Mouse (Mus musculus) adipocyte (in vitro differentiated cells): ENCODE results near the gene C530008M17Rik.

Experiments used
- DNase-seq: peaks from one replicate; pipeline ENCODE4 v3.0.0-alpha.2; 2016; ENCODE audit warnings: low spot score

Gene C530008M17Rik

DNA sequence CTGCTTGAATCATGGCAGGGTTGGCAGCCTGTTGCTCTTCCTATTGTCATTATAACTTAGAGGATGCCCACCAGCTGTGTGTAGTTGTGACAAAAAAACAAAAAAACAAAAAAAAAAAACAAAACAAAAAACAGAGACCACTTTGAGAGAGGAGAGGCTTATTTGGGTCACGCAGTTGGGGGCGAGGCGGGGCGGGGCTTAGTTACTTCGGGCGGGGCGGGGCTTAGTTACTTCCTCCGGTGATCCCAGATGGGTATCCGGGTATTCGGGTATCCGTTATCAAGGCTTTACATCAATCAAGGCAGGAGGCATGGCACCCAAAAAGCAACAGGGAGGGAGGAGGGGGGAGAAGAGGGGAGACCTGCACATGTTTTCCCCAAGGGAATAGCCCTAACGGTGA lies 46.3 kb downstream of the C530008M17Rik start:
- DNase-seq: no peak

DNA sequence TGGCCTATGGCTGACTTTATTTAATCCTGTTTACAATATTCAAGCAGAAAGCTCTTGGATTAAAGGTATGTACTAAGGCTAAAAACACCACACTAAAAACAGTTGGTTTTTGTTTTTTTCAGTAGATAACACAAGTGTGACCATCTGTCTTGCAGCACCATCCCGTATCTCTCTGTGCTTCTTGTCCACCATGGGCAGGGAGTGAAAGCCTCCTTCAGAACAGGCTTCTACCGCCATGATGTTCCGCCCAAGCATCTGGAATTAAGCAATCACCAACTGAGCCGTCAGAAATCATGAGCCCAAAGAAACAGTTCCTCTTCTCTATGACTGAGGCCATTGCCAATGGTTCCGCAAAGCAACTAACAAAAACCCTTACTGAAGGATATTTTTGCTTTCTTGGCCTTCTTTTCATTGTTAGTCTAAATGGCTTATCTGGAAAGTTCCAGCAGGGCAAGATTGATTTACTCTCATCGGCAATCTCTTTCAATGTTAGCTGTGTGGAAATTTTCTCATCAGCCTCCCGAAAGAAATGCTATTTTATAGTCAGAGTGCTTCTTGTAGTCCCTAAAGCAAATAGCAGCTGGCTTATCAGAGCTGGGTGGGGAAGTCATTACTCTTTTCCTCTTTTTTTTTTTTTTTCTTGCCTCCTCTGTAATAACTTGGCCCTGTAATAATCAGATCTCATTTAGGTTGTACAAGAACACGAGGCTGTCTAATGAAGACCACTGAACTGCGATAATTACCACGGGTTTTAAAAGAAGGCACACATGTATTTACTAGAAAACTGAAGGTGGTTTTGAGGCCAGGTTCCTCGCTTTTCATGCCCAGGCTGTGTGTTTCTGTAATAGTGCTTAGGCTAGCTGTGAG lies 49.2 kb downstream of the C530008M17Rik start:
- DNase-seq: no peak

- DNase-seq: no peak
These were observed 50.8 kb downstream of the C530008M17Rik start for GRCm38 (mm10) chr5:76707072-76707471.

DNA sequence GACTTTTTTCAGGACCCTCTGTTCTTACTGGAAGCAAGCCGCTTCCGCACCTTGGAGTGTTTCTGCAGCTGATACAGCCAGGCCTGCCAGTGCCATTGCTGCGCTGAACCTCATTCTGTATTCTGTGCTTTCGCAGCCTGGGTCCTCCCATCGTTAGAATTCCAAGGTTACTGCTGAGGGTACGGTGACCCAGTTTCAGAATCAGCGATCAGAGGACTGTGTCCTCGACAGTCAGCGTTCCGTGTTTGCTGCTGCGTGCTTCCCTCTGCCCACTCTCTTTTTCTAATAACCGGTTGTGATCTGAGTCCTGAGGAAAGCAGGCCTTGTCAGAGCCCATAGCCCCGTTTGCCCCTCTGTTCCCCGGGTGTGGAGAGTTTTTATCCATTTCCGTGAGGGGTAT lies 51.7 kb downstream of the C530008M17Rik start:
- DNase-seq: no peak

DNA sequence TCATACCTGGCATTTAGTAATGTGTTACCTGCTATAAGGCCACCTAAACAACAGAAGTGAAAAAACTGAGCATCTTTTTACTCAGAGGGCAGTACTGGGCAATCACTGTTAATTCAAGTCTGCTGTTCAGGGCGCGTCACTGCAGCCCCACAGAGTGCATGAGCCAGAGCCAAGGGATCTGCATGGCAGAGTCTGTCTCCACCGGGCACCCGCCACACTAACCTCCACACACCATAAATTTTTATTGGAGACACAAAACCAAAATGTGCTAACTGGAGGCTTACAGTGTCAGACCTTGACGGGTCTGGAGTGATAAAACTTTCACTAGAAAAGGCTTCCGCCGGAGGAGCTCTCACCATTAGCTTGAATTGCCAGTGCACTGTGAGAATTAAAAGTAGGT lies 57.4 kb downstream of the C530008M17Rik start:
- no peak for DNase-seq

DNA sequence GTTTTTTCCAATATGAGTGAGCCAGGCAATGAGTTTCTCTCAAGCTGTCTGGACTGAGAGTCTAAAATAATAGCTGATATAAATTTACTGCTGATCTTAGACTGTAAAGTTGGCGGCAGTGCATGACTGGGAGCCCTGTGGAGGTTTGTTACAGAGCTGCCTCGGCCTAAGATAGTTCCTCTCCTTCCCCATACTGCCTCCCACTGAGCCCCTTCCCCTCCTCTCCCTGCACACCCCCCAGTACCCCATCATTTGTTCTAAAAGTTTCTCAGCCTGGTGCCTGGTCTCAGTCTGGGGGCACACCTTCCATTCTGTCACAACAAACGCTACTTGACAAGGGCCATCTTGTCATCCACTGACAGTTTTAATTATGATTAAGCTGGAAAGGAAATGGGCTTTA lies 63.6 kb downstream of the C530008M17Rik start:
- no peak for DNase-seq

DNA sequence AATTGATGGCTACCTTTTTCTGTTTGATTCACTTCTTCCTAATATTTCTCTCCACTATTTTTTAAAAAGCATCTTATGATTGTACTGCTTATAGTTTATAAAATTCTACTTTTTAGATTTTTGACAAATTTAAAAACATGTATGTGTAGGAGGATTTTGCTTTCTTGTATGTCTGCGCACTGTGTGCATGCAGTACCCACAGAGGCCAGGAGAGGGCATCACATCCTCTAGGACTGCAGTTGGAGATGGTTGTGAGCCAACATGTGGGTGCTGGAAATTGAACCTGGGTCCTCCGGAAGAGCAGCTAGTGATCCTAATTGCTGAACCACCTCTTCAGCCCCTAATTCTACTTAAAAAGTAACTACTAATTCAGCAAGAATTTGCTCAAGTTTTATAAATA lies 68.6 kb downstream of the C530008M17Rik start:
- DNase-seq: no peak

- DNase-seq: no peak
These were observed 70.3 kb downstream of the C530008M17Rik start for GRCm38 (mm10) chr5:76726518-76727103.

DNA sequence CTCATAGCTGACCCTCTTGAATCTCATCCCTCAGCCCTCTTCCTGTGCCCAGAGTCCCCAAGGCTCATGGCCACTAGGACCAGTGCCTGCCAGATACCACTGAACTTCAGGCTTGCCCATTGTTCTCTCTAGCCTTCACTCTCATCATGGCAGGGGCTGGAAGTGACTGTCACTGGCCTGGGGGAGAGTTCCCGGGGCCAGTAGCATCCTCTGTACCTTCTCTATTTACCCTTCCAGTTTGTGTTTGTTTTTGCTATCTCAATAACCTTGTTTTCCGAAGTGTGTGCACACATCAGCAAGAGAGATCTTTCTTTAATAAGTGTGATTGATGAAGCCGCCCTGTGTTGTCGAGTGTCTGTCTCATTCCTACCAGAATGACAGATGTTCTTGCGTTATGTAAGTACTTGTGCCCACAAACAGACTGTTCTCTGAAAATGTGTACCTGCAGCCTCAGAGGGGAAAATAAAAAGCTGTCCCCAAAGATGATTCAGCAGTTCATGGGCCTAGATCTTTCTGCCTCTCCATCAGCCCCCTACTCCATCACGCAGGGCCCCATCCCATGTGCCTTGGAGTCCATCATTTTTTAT lies 76.8 kb downstream of the C530008M17Rik start:
- DNase-seq: no peak

DNA sequence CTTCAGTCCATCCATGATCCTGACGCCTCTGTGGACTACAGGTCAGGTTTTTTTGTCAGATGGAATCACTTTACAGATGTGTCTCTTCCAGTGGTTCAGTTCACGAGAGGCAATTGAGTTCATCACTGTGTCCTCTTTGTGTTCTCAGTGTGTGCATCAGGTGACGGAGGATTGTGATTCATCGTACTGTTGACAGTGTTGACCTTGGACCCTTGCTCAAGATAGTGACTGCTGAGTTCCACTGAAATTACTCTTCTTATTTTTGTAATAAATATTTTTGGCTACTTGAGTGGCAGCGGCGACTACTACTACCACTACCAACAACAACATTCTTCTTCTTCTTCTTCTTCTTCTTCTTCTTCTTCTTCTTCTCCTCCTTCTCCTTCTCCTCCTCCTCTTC lies 85.2 kb downstream of the C530008M17Rik start:
- DNase-seq: no peak

DNA sequence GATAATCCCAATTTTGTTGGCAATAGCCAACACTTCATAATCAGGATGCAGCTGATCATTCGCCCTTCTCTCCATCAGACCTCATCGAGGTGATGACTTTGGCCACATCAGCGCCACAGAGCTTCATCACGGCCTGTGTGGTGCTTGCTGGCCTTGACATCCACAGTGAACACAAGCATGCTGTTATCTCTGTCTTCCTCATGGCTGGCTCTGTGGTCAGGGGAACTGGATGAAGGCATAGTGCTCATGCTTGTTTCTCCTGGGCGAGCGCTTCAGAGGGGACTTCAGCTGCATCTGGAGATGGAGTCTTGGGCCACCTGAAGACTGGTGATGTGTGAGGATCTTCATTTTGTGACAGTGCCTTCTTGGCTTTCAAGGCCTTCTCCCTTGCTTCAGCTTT lies 85.8 kb downstream of the C530008M17Rik start:
- no peak for DNase-seq

GRCm38 (mm10) chr5:76744737-76745209 lies 88.5 kb downstream of the C530008M17Rik start:
- DNase-seq: no peak

DNA sequence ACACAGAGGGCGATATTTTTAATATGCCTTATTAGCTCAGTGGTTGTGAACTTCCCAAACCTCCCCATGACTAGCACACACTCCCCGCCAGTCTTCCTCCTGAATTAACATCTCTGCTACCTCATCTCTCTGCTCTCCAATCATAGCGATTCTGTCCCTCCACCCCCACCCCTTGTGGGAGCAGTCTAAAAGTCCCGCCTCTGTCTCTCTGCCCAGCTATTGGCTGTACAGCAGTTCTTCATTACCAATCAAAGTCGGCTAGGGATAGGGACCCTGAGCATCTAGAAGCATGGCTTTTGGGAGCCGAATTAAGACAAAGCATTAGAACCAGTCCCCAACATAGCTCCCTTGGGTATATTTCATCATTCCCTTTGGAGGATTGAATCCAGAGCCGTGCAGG lies 91.5 kb downstream of the C530008M17Rik start:
- no peak for DNase-seq

GRCm38 (mm10) chr5:76752351-76752750 lies 96.0 kb downstream of the C530008M17Rik start:
- no peak for DNase-seq

GRCm38 (mm10) chr5:76760349-76760748 lies 104.0 kb downstream of the C530008M17Rik start:
- no peak for DNase-seq

DNA sequence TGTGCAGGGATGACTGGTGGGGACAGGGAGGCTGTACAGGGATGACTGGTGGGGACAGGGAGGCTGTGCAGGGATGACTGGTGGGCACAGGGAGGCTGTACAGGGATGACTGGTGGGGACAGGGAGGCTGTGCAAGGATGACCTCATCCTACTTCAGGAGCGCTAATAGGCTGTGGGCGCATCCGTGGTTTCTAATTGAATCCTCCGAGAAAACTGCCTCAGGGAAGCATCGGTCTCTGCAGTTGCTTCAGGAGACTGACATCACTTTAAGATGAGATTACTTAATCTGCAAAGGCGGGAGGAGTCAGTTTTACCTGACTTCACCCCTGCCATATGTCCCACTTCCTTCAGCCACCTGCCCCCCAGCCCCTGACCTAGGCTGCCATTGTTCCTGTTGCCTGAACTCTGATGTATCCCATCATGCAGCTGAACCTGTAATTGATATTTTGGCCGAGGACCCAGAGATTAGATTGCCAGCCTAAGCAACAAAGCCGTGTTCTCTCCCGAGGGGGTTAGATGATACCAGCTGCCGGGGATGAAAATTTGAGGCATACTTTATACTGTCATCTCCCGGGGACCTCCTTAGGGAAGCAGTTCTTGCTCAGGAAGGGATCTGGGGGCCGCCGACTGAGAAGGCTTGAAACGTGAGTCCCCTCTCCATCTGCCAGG lies 105.9 kb downstream of the C530008M17Rik start:
- DNase-seq: no peak

DNA sequence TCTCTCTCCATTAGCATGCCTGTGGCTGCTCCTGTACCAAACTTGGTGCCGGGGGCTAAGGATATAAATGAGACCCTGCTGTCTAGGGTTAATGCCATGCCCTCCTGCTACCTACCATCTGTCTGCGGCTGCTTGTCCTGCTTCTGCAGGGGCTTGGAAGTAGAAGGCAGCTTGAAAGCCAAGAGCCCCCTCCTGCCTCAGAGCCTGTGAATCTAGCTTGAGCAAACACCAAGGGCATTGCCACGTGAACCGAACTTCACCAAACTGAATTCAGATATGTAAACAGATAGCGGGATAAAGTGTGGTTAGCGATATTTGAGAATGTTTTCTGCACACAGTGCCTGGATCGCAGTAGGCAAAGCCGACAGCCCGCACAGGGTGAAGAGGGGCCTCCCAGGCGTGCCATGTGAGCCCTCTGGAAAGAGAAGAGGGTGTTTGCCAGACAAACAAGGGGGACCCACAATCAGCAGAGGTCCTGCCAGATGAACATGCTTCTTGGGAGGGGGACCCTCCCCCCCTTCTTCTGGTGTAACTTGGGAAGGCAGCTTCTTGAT lies 106.9 kb downstream of the C530008M17Rik start:
- DNase-seq: no peak

DNA sequence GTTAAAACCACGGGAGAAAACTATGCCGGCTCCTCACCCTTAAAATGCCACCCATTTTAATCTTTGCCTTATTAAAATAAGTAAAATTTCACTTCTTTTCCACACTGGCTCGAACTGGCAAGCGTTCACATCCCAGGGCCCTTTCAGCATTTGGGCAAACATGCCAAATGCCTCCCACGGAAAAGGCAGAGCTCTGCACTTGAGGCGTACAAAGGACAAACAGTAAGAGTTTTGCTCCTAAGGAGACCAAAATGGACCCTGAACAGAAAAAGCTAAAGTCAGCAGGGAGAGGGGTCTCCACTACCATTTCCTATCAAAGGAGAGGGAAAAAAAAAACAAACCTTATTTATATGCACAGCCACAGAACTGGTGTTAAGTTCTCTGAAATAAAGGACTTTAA lies 107.4 kb downstream of the C530008M17Rik start:
- peak; percentile 27 for DNase-seq

DNA sequence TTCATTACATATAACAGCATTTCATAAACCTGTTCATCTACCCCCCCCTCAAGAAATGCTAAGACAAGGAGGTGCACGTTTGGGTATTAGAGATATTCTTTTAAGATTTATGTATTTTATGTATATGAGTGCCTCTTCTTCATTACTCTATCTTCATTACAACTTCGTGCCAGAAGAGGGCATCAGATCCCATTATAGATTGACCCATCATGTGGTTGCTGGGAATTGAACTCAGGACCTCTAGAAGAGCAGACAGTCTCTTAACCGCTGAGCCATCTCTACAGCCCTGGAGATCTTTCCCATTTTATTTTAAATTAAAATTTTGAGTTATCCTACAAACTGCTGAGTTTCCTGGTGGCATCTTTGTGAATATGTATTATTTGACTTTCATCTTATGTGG lies 112.7 kb downstream of the C530008M17Rik start:
- no peak for DNase-seq

GRCm38 (mm10) chr5:76769572-76769971 lies 113.3 kb downstream of the C530008M17Rik start:
- no peak for DNase-seq

GRCm38 (mm10) chr5:76771371-76771770 lies 115.1 kb downstream of the C530008M17Rik start:
- DNase-seq: no peak

GRCm38 (mm10) chr5:76772831-76773230 lies 116.5 kb downstream of the C530008M17Rik start:
- no peak for DNase-seq
